10 mouse cellular contexts compared by ENCODE assay signal in genomic region chr17:80165741-80166140, GRCm38 (mm10). TPM values are rescaled to one million over a fixed set of nuclear protein-coding genes. Genes with fewer than 3 reads are reported as not detected.
DNase-seq lines count a peak whose midpoint lies in the region; ATAC-seq lines count a peak whose summit lies in the region.
"Had no signal": no experiment of that assay in that cellular context is flagged by ENCODE, and none has a peak within 500 bp of the region (broad histone marks: within the 10 kb centered on the region; RNA-seq: fewer than 3 reads in every experiment).

No protein-coding gene starts in this region.

- H3K4me3 ChIP-seq in embryonic facial prominence, embryonic 14.5 days (ENCODE audit: low read depth, low read length): no peak overlapping the region
- no peak overlapping the region for H3K4me3 ChIP-seq in embryonic facial prominence, embryonic 10.5 days
- no peak overlapping the region for H3K4me3 ChIP-seq in forebrain, embryonic 16.5 days (replicated peaks; ENCODE audit: low read length)
- H3K4me3 ChIP-seq: limb, embryonic 12.5 days had no signal

- H3K4me1 ChIP-seq in embryonic facial prominence, embryonic 14.5 days (ENCODE audit: control insufficient read depth, insufficient read depth, low read length): peaks cover 17% of the 10 kb centered on the region
- peaks cover 26% of the 10 kb centered on the region for H3K4me1 ChIP-seq in embryonic facial prominence, embryonic 10.5 days
- H3K4me1 ChIP-seq in forebrain, embryonic 16.5 days (replicated peaks; ENCODE audit: control insufficient read depth, insufficient read depth, low read length): peaks cover 36% of the 10 kb centered on the region

- no peak overlapping the region for H3K4me2 ChIP-seq in embryonic facial prominence, embryonic 14.5 days (ENCODE audit: low read depth, low read length)
- peak overlapping the region; percentile 19; the same call in 1 of the 2 replicates for H3K4me2 ChIP-seq in forebrain, embryonic 16.5 days (ENCODE audit: low read length)
- H3K4me2 ChIP-seq: limb, embryonic 12.5 days had no signal

- H3K27me3 ChIP-seq in embryonic facial prominence, embryonic 14.5 days (replicated peaks; ENCODE audit: control insufficient read depth, insufficient read depth, low read length): no peaks in the 10 kb centered on the region
- no peaks in the 10 kb centered on the region for H3K27me3 ChIP-seq in embryonic facial prominence, embryonic 10.5 days (replicated peaks; ENCODE audit: low read depth, poor library complexity, severe bottlenecking)
- no peaks in the 10 kb centered on the region for H3K27me3 ChIP-seq in forebrain, embryonic 16.5 days (replicated peaks; ENCODE audit: control insufficient read depth, insufficient read depth, low read length)
- H3K27me3 ChIP-seq: limb, embryonic 12.5 days had no signal

- no peaks in the 10 kb centered on the region for H3K9me3 ChIP-seq in embryonic facial prominence, embryonic 14.5 days (ENCODE audit: control insufficient read depth, low read length)
- no peaks in the 10 kb centered on the region for H3K9me3 ChIP-seq in embryonic facial prominence, embryonic 10.5 days
- H3K9me3 ChIP-seq in forebrain, embryonic 16.5 days (ENCODE audit: control insufficient read depth, low read length): no peaks in the 10 kb centered on the region
- H3K9me3 ChIP-seq: limb, embryonic 12.5 days had no signal

- DNase-seq in embryonic facial prominence, embryonic 14.5 days (ENCODE audit: low spot score): peak; percentile 77
- no peak for DNase-seq in embryonic facial prominence, embryonic 10.5 days (ENCODE audit: low spot score)
- peak; percentile 44 for DNase-seq in MN1 (ENCODE audit: low spot score)
- peak; percentile 47 for DNase-seq in induced T-regulatory cell, adult 2 months (ENCODE audit: low read depth)
- DNase-seq in lung, postnatal 10 days: peak; percentile 70
- no peak for DNase-seq in spleen, adult 18-20 months
- no peak for DNase-seq in adrenal gland, adult 18-20 months (ENCODE audit: low spot score in 2 of 2)

- no peak overlapping the region for H3K9ac ChIP-seq in embryonic facial prominence, embryonic 14.5 days (ENCODE audit: low read depth, low read length)
- no peak overlapping the region for H3K9ac ChIP-seq in forebrain, embryonic 16.5 days (replicated peaks; ENCODE audit: low read depth, low read length)
- H3K9ac ChIP-seq: limb, embryonic 12.5 days had no signal

- 50% methylated on average over 6 of the region's 6 CpGs for WGBS in embryonic facial prominence, embryonic 14.5 days
- 84% methylated on average over 6 of the region's 6 CpGs for WGBS in embryonic facial prominence, embryonic 10.5 days
- WGBS in forebrain, embryonic 16.5 days: 52% methylated on average over 6 of the region's 6 CpGs

- ATAC-seq in embryonic facial prominence, embryonic 14.5 days (ENCODE audit: low read depth): no peak
- peak; percentile 76 for ATAC-seq in forebrain, embryonic 16.5 days

- no peaks in the 10 kb centered on the region for H3K36me3 ChIP-seq in embryonic facial prominence, embryonic 14.5 days (ENCODE audit: control insufficient read depth, insufficient read depth, low read length)
- H3K36me3 ChIP-seq in embryonic facial prominence, embryonic 10.5 days (replicated peaks): no peaks in the 10 kb centered on the region
- no peaks in the 10 kb centered on the region for H3K36me3 ChIP-seq in forebrain, embryonic 16.5 days (ENCODE audit: control insufficient read depth, insufficient read depth)
- H3K36me3 ChIP-seq: limb, embryonic 12.5 days had no signal

- peak overlapping the region; percentile 8; the same call in 1 of the 2 replicates for H3K27ac ChIP-seq in embryonic facial prominence, embryonic 14.5 days (replicated peaks; ENCODE audit: low read depth, low read length)
- H3K27ac ChIP-seq in embryonic facial prominence, embryonic 10.5 days (replicated peaks): no peak overlapping the region
- peak overlapping the region; percentile 75 for H3K27ac ChIP-seq in forebrain, embryonic 16.5 days (ENCODE audit: low read length)
- H3K27ac ChIP-seq: limb, embryonic 12.5 days had no signal

RNA-seq across cellular contexts. Expression of gene Galm, which starts 38.5 kb away (rescaled TPM):
- 25.8 and 27.3 TPM in 2 replicates for polyA plus RNA-seq in embryonic facial prominence, embryonic 14.5 days (2014; fragmentation: Nextera tagmentation; extraction: Ambion mirVana)
- 13.8 and 17.6 TPM in 2 replicates for polyA plus RNA-seq in embryonic facial prominence, embryonic 10.5 days (2016; fragmentation: Nextera tagmentation; extraction: Ambion mirVana)
- 1.7 and 2.4 TPM in 2 replicates for polyA plus RNA-seq in forebrain, embryonic 16.5 days (2015; fragmentation: Nextera tagmentation; extraction: Ambion mirVana)
- 10 to 100 TPM; 17.7 to 22.6 TPM for total RNA-seq in adrenal gland, adult 18-20 months (2021)

RNA-seq across cellular contexts. Expression of gene Srsf7, which starts 41.4 kb away (rescaled TPM):
- polyA plus RNA-seq in embryonic facial prominence, embryonic 14.5 days (2014; fragmentation: Nextera tagmentation; extraction: Ambion mirVana): 485 and 532 TPM in 2 replicates
- 888 and 890 TPM in 2 replicates for polyA plus RNA-seq in embryonic facial prominence, embryonic 10.5 days (2016; fragmentation: Nextera tagmentation; extraction: Ambion mirVana)
- polyA plus RNA-seq in forebrain, embryonic 16.5 days (2015; fragmentation: Nextera tagmentation; extraction: Ambion mirVana): 575 and 647 TPM in 2 replicates
- 100 to 1,000 TPM; 124 to 133 TPM for total RNA-seq in adrenal gland, adult 18-20 months (2021)

RNA-seq across cellular contexts. Expression of gene Ttc39d, which starts 41.5 kb away (rescaled TPM):
- 0.18 and 0.19 TPM in 2 replicates for polyA plus RNA-seq in embryonic facial prominence, embryonic 14.5 days (2014; fragmentation: Nextera tagmentation; extraction: Ambion mirVana)
- polyA plus RNA-seq in embryonic facial prominence, embryonic 10.5 days (2016; fragmentation: Nextera tagmentation; extraction: Ambion mirVana): 0.14 and 0.15 TPM in 2 replicates
- polyA plus RNA-seq in forebrain, embryonic 16.5 days (2015; fragmentation: Nextera tagmentation; extraction: Ambion mirVana): not detected in 2 replicates
- not detected for total RNA-seq in adrenal gland, adult 18-20 months (2021)
- polyA plus RNA-seq: limb, embryonic 12.5 days; small intestine, adult 2 months had no signal

RNA-seq across cellular contexts. Expression of gene Gemin6, which starts 58.5 kb away (rescaled TPM):
- 33.1 and 34.5 TPM in 2 replicates for polyA plus RNA-seq in embryonic facial prominence, embryonic 14.5 days (2014; fragmentation: Nextera tagmentation; extraction: Ambion mirVana)
- polyA plus RNA-seq in embryonic facial prominence, embryonic 10.5 days (2016; fragmentation: Nextera tagmentation; extraction: Ambion mirVana): 56.2 and 59.7 TPM in 2 replicates
- 25.2 and 25.8 TPM in 2 replicates for polyA plus RNA-seq in forebrain, embryonic 16.5 days (2015; fragmentation: Nextera tagmentation; extraction: Ambion mirVana)
- total RNA-seq in adrenal gland, adult 18-20 months (2021): 1 to 10 TPM; 6.5 to 7.0 TPM

Comparison
In these comparisons a context has a peak if more than half of its experiments do, and no peak if none do; other contexts are left out.
1. DNase-seq: peak in embryonic facial prominence, embryonic 14.5 days (single experiment), MN1 (single experiment), induced T-regulatory cell, adult 2 months (single experiment) and lung, postnatal 10 days (single experiment); none in embryonic facial prominence, embryonic 10.5 days (single experiment), spleen, adult 18-20 months (0 of 2) and adrenal gland, adult 18-20 months (0 of 2).